Mouse (Mus musculus) thymus, adult 2 months (tissue): ENCODE results near the gene 1600014C23Rik.

Experiments
- CTCF ChIP-seq: fragments of 200-500 bp; IDR thresholded peaks from 2 replicates; pipeline ENCODE4 v1.5.1; 2012; ENCODE audit warnings: mild to moderate bottlenecking, control low read depth, low read length, moderate library complexity, borderline replicate concordance; ENCODE audit not compliant: control insufficient read depth, poor library complexity, insufficient read depth; ENCODE audit errors: extremely low read depth
- POLR2A ChIP-seq: fragments of 200-500 bp; IDR thresholded peaks from 2 replicates; pipeline ENCODE4 v1.6.1; 2012; ENCODE audit warnings: mild to moderate bottlenecking, low read length, control low read depth, moderate library complexity; ENCODE audit not compliant: control insufficient read depth, poor library complexity, insufficient read depth; ENCODE audit errors: extremely low read depth

- no peak for TF ChIP-seq POLR2A
- no peak for TF ChIP-seq CTCF
These were observed 23.8 kb downstream of the 1600014C23Rik start for GRCm38 (mm10) chr17:45709829-45710228.
